Mouse (Mus musculus) layer of hippocampus, adult 18-20 months (tissue): ENCODE data around the gene Olfr576. TPM values are rescaled to one million over a fixed set of nuclear protein-coding genes. Genes with fewer than 3 reads are reported as not detected.

ENCODE experiments used
- DNase-seq, 2 experiments: peaks; one replicate each; pipeline ENCODE4 v3.0.0; 2022; ENCODE audit warnings: low spot score in 2 of 2
- long read RNA-seq: library from polyadenylated mRNA; stranded (forward); transcript quantifications from one replicate; pipeline ENCODE4 v2.0.0, GENCODE M21; 2021
- total RNA-seq, 2 experiments: library from RNA; stranded (reverse); gene quantifications; 2 replicates each; pipeline ENCODE4 v1.2.3; 2021

Olfr576 gene
- total RNA-seq: not detected
- long read RNA-seq: 0 reads

DNA sequence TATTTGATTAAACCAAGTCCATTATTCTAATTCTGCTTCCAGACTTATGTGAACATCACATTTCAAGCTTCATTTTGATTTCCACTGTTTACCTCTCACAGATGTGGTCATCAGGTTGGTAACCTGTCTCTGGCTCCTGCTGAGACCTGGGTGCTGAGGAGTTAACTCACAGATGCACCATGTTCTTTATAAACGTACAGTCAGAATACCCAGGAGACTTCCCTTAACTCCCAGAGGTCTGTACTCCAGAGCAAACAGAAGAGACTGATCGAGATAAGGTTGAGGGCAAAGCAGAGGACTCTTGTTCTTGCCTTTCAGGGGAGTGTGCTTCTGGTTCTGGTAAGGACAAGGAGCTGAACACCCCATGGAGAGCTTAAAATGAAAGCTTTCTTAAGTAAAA, at the start of gene Olfr576:
Gene Olfr576, plus strand, starts transcription at position 301 of the 400 bp plus-strand sequence.
- no peak for DNase-seq

- no peak for DNase-seq
These were observed 47.2 kb upstream of the Olfr576 start for GRCm38 (mm10) chr7:102915261-102915660.

DNA sequence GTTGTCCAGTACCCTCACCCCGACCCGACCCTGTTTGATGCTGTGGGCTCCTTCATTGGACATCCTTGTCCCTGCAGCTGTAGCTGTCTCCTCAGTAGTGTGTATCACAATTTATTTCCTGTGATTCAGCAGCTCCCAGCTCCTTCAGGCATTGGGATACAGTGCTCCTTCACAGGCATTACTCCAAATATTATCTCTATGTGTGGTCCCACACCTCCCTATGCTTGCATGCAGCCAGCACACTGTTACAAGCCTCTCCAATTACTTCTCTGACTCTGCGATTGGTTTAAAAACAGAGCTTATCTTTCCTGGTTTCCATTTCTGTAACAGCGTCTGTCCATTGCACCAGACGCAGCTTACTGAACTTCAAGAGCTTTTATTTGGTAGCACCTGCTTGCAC, 46.1 kb upstream of the Olfr576 start:
- DNase-seq: no peak

GRCm38 (mm10) chr7:102917032-102917875, 45.2 kb upstream of the Olfr576 start, which contains the start of gene Olfr571:
Gene Olfr571 (minus strand): TSS chr7:102917536.
- no peak for DNase-seq

DNA sequence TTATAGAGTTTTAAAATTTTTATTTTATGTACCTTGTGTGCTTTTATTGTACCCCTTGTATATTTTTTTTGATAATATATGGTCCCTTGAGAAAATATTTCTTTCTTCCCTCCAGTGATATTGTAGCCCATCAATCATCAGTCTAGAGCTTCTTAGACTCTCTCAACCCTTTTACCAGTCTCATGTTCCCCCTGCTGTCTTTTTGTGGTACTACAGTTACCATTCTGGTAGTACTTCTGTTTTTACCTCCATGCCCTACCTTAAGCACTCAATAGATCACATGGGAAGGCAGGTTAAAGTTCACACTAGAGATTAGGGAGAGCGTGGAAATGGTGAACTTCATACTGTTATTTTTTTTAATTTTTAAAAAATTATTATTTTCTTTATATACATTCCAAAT, 42.8 kb upstream of the Olfr576 start:
- peak in 1 of 2 experiments; percentile 29 for DNase-seq

DNA sequence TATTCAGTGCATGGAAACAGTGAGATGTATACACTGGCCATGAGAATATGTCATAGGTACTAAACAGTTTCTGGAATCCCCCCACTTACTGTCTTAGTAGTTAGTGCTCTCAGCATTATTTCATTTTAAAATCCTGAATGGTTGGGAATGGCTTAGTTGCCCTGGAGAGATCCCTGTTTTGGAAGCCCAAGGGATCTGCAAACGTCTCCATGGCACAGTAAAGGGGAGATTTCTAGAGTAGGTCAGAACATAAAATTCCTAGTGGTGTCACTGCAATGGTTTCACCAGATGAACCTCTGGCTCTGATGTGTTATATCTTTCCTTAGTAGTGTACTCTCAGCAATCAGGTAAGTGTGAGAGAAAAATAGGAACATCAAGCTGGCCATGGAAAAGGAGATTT, 38.4 kb upstream of the Olfr576 start, which contains the start of gene Olfr572:
Gene Olfr572, plus strand, starts transcription at position 301 of the 400 bp plus-strand sequence.
- no peak for DNase-seq

- DNase-seq: no peak
These were observed 35.4 kb upstream of the Olfr576 start for GRCm38 (mm10) chr7:102927105-102927504.

DNA sequence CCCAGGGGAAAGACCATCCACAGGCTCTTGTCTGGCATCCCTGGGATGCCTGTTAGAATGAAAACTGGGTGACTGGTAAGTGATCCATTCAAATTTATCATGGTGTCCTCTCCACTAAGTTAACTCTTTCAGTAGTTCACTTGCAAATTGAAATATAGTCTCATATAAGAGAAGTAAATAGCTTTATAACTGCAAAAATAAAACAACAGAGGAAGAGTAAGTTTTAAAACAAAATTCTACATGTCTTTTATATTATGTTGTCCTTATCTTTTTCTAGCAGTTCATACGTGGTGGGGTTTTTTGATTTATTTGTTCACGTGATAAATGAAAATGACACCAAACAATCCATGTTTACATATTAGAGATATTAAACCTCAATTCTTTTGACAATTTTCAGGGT, 20.0 kb upstream of the Olfr576 start, which contains the start of gene Olfr573-ps1:
Gene Olfr573-ps1, minus strand, starts transcription at position 101 of the 400 bp plus-strand sequence.
- no peak for DNase-seq

- DNase-seq: no peak
These were observed 19.0 kb upstream of the Olfr576 start for GRCm38 (mm10) chr7:102943417-102943816.

GRCm38 (mm10) chr7:102948167-102948566, 14.3 kb upstream of the Olfr576 start, which contains the start of gene Olfr574:
Gene Olfr574 (plus strand): TSS chr7:102948467.
- DNase-seq: no peak

DNA sequence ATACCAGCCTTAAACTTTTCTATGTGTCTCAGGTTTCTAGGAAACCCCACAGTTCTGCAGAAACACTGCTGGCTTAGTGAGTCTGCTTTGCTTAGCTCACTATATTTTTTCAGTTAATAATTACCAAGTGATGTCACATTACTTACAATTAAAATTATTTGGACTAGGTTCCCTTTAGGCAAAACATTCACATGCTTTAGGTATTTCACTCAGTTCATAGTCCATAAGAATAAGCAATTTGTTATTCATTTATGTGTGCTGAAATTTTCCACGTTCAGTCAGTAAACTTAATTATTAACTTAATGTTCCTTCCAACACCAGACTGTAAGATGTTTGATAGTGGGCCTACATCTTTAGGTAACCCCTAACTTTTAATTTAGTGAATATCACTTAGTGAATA, 11.7 kb upstream of the Olfr576 start:
- no peak for DNase-seq

GRCm38 (mm10) chr7:102958137-102958536, 4.3 kb upstream of the Olfr576 start:
- DNase-seq: no peak

GRCm38 (mm10) chr7:102958593-102958992, 3.9 kb upstream of the Olfr576 start, which contains the start of gene Olfr575:
Gene Olfr575 (minus strand): TSS chr7:102958775.
- no peak for DNase-seq

GRCm38 (mm10) chr7:102974399-102974798, 11.9 kb downstream of the Olfr576 start:
- DNase-seq: no peak

DNA sequence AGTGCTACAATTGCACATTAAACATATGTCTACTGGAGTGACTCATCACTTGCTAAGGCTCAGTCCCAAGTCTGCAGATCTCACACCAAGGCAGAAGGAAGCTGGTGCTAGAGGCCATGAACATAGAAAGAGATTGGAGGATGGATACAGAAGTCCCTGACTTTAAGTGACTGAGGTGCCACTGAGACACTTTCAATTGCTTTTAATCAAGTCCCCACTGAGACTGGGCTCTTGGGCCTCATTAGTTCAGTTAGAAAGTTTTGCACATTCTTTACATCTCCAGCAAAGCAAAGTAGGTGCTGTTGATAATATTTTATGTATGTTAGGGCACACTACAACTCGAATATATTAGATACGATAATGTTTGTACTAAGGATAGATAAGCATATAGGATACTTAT, 13.4 kb downstream of the Olfr576 start, which contains the start of gene Olfr577:
Gene Olfr577, minus strand, starts transcription at position 101 of the 400 bp plus-strand sequence.
- no peak for DNase-seq

DNA sequence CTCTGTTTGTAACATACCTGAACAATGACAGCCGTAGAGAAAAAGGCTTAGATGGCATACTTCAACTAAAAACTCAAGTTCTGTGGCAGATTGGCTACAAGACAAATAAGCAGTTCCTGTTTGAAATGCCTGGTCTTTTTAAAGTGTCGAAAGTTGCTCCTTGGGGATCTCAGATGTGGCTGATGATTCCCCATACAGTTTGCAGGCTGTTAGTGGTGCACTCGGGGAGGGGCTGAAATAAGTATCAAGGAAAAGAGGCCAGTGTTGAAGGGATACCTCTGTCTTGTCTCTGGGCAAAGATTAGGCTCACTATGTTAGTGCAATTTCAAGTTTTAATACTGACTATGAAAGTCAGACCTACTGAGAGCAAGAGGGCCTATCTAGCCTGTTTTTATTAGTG, 26.8 kb downstream of the Olfr576 start, which contains the start of gene Olfr578:
Gene Olfr578, minus strand, starts transcription at position 101 of the 400 bp plus-strand sequence.
- DNase-seq: no peak

Other genes with a start within 250 kb of the Olfr576 start
- gene Olfr33, start 243.6 kb upstream of the Olfr576 start, total RNA-seq: not detected
- gene Olfr559, start 235.2 kb upstream of the Olfr576 start, total RNA-seq: not detected
- gene Olfr560, start 203.3 kb upstream of the Olfr576 start, total RNA-seq: not detected
- gene Olfr78, start 203.2 kb upstream of the Olfr576 start, total RNA-seq: under 1 TPM; 0.10 to 0.12 TPM
- under 1 TPM in 1 of 2 experiments, not detected in 1; 0.13 TPM for gene Olfr561, start 191.4 kb upstream of the Olfr576 start, total RNA-seq
- gene Olfr564, start 159.2 kb upstream of the Olfr576 start, total RNA-seq: not detected
- gene Olfr566, start 103.9 kb upstream of the Olfr576 start, total RNA-seq: not detected
- gene Olfr568, start 85.5 kb upstream of the Olfr576 start, total RNA-seq: not detected
- gene Olfr569, start 71.8 kb upstream of the Olfr576 start, total RNA-seq: not detected
- gene Olfr570, start 68.1 kb upstream of the Olfr576 start, total RNA-seq: not detected
- gene Olfr571, start 45.1 kb upstream of the Olfr576 start, total RNA-seq: not detected
- gene Olfr572, start 38.3 kb upstream of the Olfr576 start, total RNA-seq: not detected
- gene Olfr573-ps1, start 20.1 kb upstream of the Olfr576 start, total RNA-seq: not detected
- not detected for gene Olfr574, start 14.2 kb upstream of the Olfr576 start, total RNA-seq
- not detected for gene Olfr575, start 3.9 kb upstream of the Olfr576 start, total RNA-seq
- not detected for gene Olfr577, start 13.3 kb downstream of the Olfr576 start, total RNA-seq
- gene Olfr578, start 26.7 kb downstream of the Olfr576 start, total RNA-seq: not detected
- not detected for gene Olfr582, start 75.4 kb downstream of the Olfr576 start, total RNA-seq
- gene Olfr583, start 88.6 kb downstream of the Olfr576 start, total RNA-seq: not detected
- gene Olfr584, start 119.2 kb downstream of the Olfr576 start, total RNA-seq: not detected
- not detected for gene Olfr585, start 135.1 kb downstream of the Olfr576 start, total RNA-seq
- not detected for gene Olfr586, start 163.0 kb downstream of the Olfr576 start, total RNA-seq
- not detected for gene Olfr588-ps1, start 178.2 kb downstream of the Olfr576 start, total RNA-seq
- gene Olfr589, start 193.7 kb downstream of the Olfr576 start, total RNA-seq: not detected
- not detected for gene Olfr591, start 215.7 kb downstream of the Olfr576 start, total RNA-seq
- gene Olfr592, start 222.1 kb downstream of the Olfr576 start, total RNA-seq: not detected
- gene Olfr593, start 249.2 kb downstream of the Olfr576 start, total RNA-seq: not detected